Mouse (Mus musculus) retina, postnatal 1 day (tissue): ENCODE measurements at regions not wholly inside any gene's neighbourhood (a gene's known extent, or its start where the extent isn't known, plus 50 kb on each side); places are given as distances from the start of the nearest gene placed in this dataset.
A peak's percentile ranks its signal among the peaks of the same experiment; 100 is the strongest.
"Not testable (repeated sequence)": the region's sequence is repeated elsewhere in the genome, so short reads cannot be mapped to it uniquely, and the experiment has no call there.

Experiments
- DNase-seq: peaks from one replicate; pipeline ENCODE4 v3.0.0-alpha.2; 2012

- peak; percentile 96 for DNase-seq
Observed at GRCm38 (mm10) chr17:17293932-17294534, 80.1 kb upstream of the Riok2 start.

GRCm38 (mm10) chr17:17295037-17295436 lies 79.1 kb upstream of the Riok2 start:
- DNase-seq, result not testable (repeated sequence)

- DNase-seq, result not testable (repeated sequence)
Observed at GRCm38 (mm10) chr17:17303496-17303895, 70.6 kb upstream of the Riok2 start.
